Mouse (Mus musculus): ENCODE measurements around the gene Tmem255a. TPM values are rescaled to one million over a fixed set of nuclear protein-coding genes. Genes with fewer than 3 reads are reported as not detected.

The Tmem255a gene
- polyA plus RNA-seq, 1 experiment from 2014 or later: 16.3 TPM

DNA sequence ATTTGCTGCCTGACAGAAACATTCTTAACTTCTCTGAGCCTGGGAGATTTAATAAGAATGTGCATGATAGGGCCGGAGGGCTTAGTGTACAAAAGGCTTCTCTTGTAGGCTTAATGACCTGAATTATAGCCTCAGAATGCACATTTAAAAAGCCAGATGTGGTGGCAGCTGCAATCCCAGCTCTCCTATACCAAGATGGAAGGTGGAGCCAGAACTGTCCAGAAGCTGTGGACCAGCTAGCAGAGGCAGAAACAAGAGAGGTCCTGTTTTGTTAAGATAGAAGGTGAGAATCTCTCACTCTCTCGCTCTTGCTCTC, 34.6 kb downstream of the Tmem255a start:
- no peak overlapping the region for H3K27ac ChIP-seq (ENCODE audit: low read length)

DNA sequence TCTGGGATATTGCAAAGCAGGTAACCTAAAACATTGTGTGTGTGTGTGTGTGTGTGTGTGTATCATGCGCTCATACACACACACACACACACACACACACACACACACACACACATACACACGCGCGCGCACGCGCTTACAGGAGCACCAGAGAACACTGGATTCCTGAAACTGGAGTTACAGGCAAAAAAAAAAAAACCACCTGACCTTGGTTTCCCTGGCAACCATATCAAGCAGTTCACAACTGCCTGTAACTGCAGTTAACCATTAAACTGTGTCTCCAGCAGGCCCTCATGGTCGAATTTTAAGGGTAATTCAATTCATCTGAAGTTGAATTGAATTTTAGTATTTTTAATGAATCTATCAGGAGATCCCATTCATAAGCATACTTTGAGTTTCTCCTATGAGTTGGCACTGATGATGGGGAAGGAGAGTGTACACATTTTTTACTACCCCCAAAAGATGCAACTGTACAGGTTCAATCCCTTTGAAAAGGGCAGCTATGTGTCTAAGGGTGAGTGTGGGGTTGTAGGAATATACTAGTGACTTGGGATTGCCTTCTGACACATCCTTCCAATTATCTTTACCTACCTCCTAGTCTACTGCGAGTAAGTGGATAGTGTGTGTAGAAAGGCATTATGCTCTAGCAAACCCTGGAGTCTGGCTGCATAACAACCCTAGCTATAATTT, 35.1 kb downstream of the Tmem255a start:
- Histone ChIP-seq H3K4me1 (replicated peaks; ENCODE audit: control insufficient read depth, insufficient read depth, low read length) (no peaks in the 10 kb centered on the region), H3K4me3 (replicated peaks; ENCODE audit: low read length) (no peak overlapping the region), H3K9me3 (ENCODE audit: control insufficient read depth, low read length) (no peaks in the 10 kb centered on the region), H3K36me3 (ENCODE audit: control insufficient read depth, insufficient read depth) (no peaks in the 10 kb centered on the region), H3K27ac (ENCODE audit: low read length) (no peak overlapping the region), H3K27me3 (replicated peaks; ENCODE audit: control insufficient read depth, insufficient read depth, low read length) (no peaks in the 10 kb centered on the region), H3K9ac (replicated peaks; ENCODE audit: low read depth, low read length) (no peak overlapping the region), H3K4me2 (ENCODE audit: low read length) (no peak overlapping the region)
- 77% methylated on average over 8 of the region's 9 CpGs for WGBS
- ATAC-seq: no peak

More for the DNA sequence above, 34.6 kb downstream of the Tmem255a start:
- no peak for ATAC-seq
- Histone ChIP-seq H3K9me3 (ENCODE audit: control insufficient read depth, low read length) (no peaks in the 10 kb centered on the region), H3K4me1 (replicated peaks; ENCODE audit: control insufficient read depth, insufficient read depth, low read length) (no peaks in the 10 kb centered on the region), H3K4me3 (replicated peaks; ENCODE audit: low read length) (no peak overlapping the region), H3K27me3 (replicated peaks; ENCODE audit: control insufficient read depth, insufficient read depth, low read length) (no peaks in the 10 kb centered on the region), H3K9ac (replicated peaks; ENCODE audit: low read depth, low read length) (no peak overlapping the region), H3K4me2 (ENCODE audit: low read length) (no peak overlapping the region), H3K36me3 (ENCODE audit: control insufficient read depth, insufficient read depth) (no peaks in the 10 kb centered on the region)
- 75% methylated on average over 2 of the region's 2 CpGs for WGBS

- Histone ChIP-seq H3K9ac (replicated peaks; ENCODE audit: low read depth, low read length) (no peak overlapping the region), H3K27ac (ENCODE audit: low read length) (no peak overlapping the region), H3K4me2 (ENCODE audit: low read length) (no peak overlapping the region), H3K9me3 (ENCODE audit: control insufficient read depth, low read length) (no peaks in the 10 kb centered on the region), H3K4me3 (replicated peaks; ENCODE audit: low read length) (no peak overlapping the region), H3K36me3 (ENCODE audit: control insufficient read depth, insufficient read depth) (no peaks in the 10 kb centered on the region), H3K4me1 (replicated peaks; ENCODE audit: control insufficient read depth, insufficient read depth, low read length) (no peaks in the 10 kb centered on the region), H3K27me3 (replicated peaks; ENCODE audit: control insufficient read depth, insufficient read depth, low read length) (no peaks in the 10 kb centered on the region)
- no peak for ATAC-seq
- 54% methylated on average over 1 of the region's 1 CpGs for WGBS
Measured at GRCm38 (mm10) chrX:38207392-38207791, 44.8 kb downstream of the Tmem255a start.

- no peak overlapping the region for H3K4me3 ChIP-seq (replicated peaks; ENCODE audit: low read length)
- WGBS: 46% methylated on average over 2 of the region's 2 CpGs
- H3K27ac ChIP-seq (ENCODE audit: low read length): no peak overlapping the region
- 0 out of 2 replicates have a peak, but pooled peaks have one; percentile 50 for ATAC-seq
- no peaks in the 10 kb centered on the region for H3K27me3 ChIP-seq (replicated peaks; ENCODE audit: control insufficient read depth, insufficient read depth, low read length)
- H3K36me3 ChIP-seq (ENCODE audit: control insufficient read depth, insufficient read depth): no peaks in the 10 kb centered on the region
- H3K9me3 ChIP-seq (ENCODE audit: control insufficient read depth, low read length): no peaks in the 10 kb centered on the region
- no peak overlapping the region for H3K9ac ChIP-seq (replicated peaks; ENCODE audit: low read depth, low read length)
- 0 out of 2 replicates have a peak, but pooled peaks cover 4% of the 10 kb centered on the region for H3K4me1 ChIP-seq (replicated peaks; ENCODE audit: control insufficient read depth, insufficient read depth, low read length)
- no peak overlapping the region for H3K4me2 ChIP-seq (ENCODE audit: low read length)
Measured at GRCm38 (mm10) chrX:38201816-38202215, 50.4 kb downstream of the Tmem255a start.

DNA sequence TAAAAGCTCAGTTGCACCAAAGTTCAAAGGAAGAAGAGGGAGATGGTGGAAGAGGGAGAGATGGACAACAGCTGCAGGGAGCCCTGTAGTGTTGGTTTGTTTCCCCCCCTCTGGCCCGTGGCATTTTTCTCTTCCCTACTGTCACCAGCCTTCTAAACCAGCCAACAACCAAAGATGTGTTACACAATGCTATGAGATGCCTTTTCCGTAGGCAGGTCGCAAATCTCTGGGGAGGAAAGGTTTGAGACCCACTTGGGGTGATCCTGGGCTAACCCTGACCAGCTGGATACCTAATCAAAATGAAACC, 61.8 kb downstream of the Tmem255a start:
- WGBS: 25% methylated on average over 3 of the region's 3 CpGs
- ATAC-seq: no peak
- no peaks in the 10 kb centered on the region for H3K27me3 ChIP-seq (replicated peaks; ENCODE audit: control insufficient read depth, insufficient read depth, low read length)
- no peaks in the 10 kb centered on the region for H3K9me3 ChIP-seq (ENCODE audit: control insufficient read depth, low read length)
- peak overlapping the region; percentile 69 for H3K4me2 ChIP-seq (ENCODE audit: low read length)
- peaks cover 6% of the 10 kb centered on the region for H3K4me1 ChIP-seq (replicated peaks; ENCODE audit: control insufficient read depth, insufficient read depth, low read length)
- no peak overlapping the region for H3K27ac ChIP-seq (ENCODE audit: low read length)
- peak overlapping the region; percentile 72 for H3K4me3 ChIP-seq (replicated peaks; ENCODE audit: low read length)
- H3K9ac ChIP-seq (replicated peaks; ENCODE audit: low read depth, low read length): peak overlapping the region; percentile 81
- H3K36me3 ChIP-seq (ENCODE audit: control insufficient read depth, insufficient read depth): peaks cover 3% of the 10 kb centered on the region; the same call in 1 of the 2 replicates

DNA sequence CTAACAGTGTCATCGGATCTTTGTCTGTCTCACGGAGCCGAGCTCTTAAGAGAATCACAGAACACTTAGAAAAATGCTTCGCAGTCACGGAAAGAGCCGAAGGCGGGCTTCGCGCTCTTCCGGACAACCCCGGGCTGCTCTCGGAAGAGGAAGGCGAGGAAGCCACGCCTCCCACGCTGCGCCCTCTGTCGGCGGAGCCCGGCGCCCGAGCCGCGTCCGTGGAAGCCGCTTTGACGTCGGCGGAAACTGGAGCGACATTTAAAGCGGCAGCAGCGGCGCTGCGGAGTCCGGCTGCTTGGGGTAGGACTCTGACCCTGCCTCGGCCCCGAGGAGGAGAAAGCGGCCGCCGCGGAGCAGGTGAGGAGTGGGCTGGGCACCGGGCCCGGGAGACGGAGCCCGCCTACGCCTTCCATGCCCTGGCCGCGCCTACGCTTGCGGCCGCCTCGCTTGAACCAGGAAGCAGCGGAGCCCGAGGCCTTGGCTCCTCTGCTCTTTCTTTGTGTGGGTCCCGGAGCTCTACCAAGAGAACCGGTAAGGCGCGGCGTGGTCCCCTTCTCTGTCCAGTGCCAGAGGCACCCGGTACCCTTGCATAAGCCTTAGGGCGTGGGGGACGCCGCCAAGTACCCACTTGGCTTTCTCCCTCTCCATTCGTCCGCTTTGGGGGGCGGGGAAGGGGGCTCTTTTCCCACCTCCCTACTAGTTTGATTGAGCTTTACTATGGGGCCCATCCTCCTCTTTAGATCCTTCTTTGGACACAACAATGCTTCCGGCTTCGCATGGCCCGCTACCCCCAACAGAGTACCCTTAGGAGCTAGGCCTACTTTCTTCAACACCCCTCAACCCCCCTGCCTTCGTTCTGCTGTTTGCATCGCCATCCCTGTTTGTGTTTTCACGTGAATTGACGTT, 62.4 kb downstream of the Tmem255a start, which contains the start of gene Zbtb33:
Gene Zbtb33 (plus strand): TSS at position 242 of the 906 bp plus-strand sequence.
- peak within 1 kb of the TSS; percentile 81 for H3K9ac ChIP-seq (replicated peaks; ENCODE audit: low read depth, low read length)
- H3K27ac ChIP-seq (ENCODE audit: low read length): peak within 1 kb of the TSS; percentile 84
- no peaks in the 10 kb centered on the region for H3K27me3 ChIP-seq (replicated peaks; ENCODE audit: control insufficient read depth, insufficient read depth, low read length)
- WGBS: 15% methylated on average over 63 of the region's 72 CpGs
- H3K36me3 ChIP-seq (ENCODE audit: control insufficient read depth, insufficient read depth): peaks cover 3% of the 10 kb centered on the region; the same call in 1 of the 2 replicates
- peak within 1 kb of the TSS; percentile 69 for H3K4me2 ChIP-seq (ENCODE audit: low read length)
- no peaks in the 10 kb centered on the region for H3K9me3 ChIP-seq (ENCODE audit: control insufficient read depth, low read length)
- peaks cover 6% of the 10 kb centered on the region for H3K4me1 ChIP-seq (replicated peaks; ENCODE audit: control insufficient read depth, insufficient read depth, low read length)
- H3K4me3 ChIP-seq (replicated peaks; ENCODE audit: low read length): peak within 1 kb of the TSS; percentile 72
- ATAC-seq: peak; percentile 98

- Histone ChIP-seq H3K27ac (ENCODE audit: low read length) (no peak overlapping the region), H3K36me3 (ENCODE audit: control insufficient read depth, insufficient read depth) (no peaks in the 10 kb centered on the region), H3K9ac (replicated peaks; ENCODE audit: low read depth, low read length) (no peak overlapping the region), H3K4me1 (replicated peaks; ENCODE audit: control insufficient read depth, insufficient read depth, low read length) (no peaks in the 10 kb centered on the region; the same call in 1 of the 2 replicates), H3K4me3 (replicated peaks; ENCODE audit: low read length) (no peak overlapping the region), H3K9me3 (ENCODE audit: control insufficient read depth, low read length) (no peaks in the 10 kb centered on the region), H3K4me2 (ENCODE audit: low read length) (no peak overlapping the region), H3K27me3 (replicated peaks; ENCODE audit: control insufficient read depth, insufficient read depth, low read length) (no peaks in the 10 kb centered on the region)
- ATAC-seq: no peak
- 17% methylated on average over 2 of the region's 2 CpGs for WGBS
Measured at GRCm38 (mm10) chrX:38185520-38185919, 66.7 kb downstream of the Tmem255a start.

GRCm38 (mm10) chrX:38181608-38182258, 70.5 kb downstream of the Tmem255a start:
- H3K9ac ChIP-seq (replicated peaks; ENCODE audit: low read depth, low read length): no peak overlapping the region
- H3K4me3 ChIP-seq (replicated peaks; ENCODE audit: low read length): peak overlapping the region; percentile 17; the same call in 1 of the 2 replicates
- no peaks in the 10 kb centered on the region for H3K36me3 ChIP-seq (ENCODE audit: control insufficient read depth, insufficient read depth)
- H3K27me3 ChIP-seq (replicated peaks; ENCODE audit: control insufficient read depth, insufficient read depth, low read length): no peaks in the 10 kb centered on the region
- WGBS: 7% methylated on average over 9 of the region's 15 CpGs
- no peak overlapping the region for H3K27ac ChIP-seq (ENCODE audit: low read length)
- H3K4me1 ChIP-seq (replicated peaks; ENCODE audit: control insufficient read depth, insufficient read depth, low read length): no peaks in the 10 kb centered on the region
- peak overlapping the region; percentile 67 for H3K4me2 ChIP-seq (ENCODE audit: low read length)
- ATAC-seq: peak; percentile 56
- 0 out of 2 replicates have a peak, but pooled peaks cover 2% of the 10 kb centered on the region for H3K9me3 ChIP-seq (ENCODE audit: control insufficient read depth, low read length)
